Mouse (Mus musculus) forebrain, embryonic 10.5 days (tissue): ENCODE measurements around the gene Emp3. TPM values are rescaled to one million over a fixed set of nuclear protein-coding genes. Genes with fewer than 3 reads are reported as not detected.

Source experiments
- DNase-seq: peaks from one replicate; pipeline ENCODE4 v3.0.0-alpha.2; 2017; ENCODE audit warnings: low spot score; ENCODE audit errors: extremely low spot score
- H3K27ac ChIP-seq: fragments of 300-500 bp; sonication (generic); 2 replicates; pipeline ENCODE4 v1.5.1; 2016; ENCODE audit warnings: mild to moderate bottlenecking
- H3K27me3 ChIP-seq: fragments of 300-500 bp; sonication (generic); 2 replicates; pipeline ENCODE4 v1.6.1; 2016; ENCODE audit warnings: mild to moderate bottlenecking; ENCODE audit not compliant: poor library complexity, severe bottlenecking
- H3K36me3 ChIP-seq: fragments of 300-500 bp; sonication (generic); replicated peaks from 2 replicates; pipeline ENCODE4 v1.6.1; 2016; ENCODE audit warnings: mild to moderate bottlenecking, moderate library complexity
- H3K4me1 ChIP-seq: fragments of 300-500 bp; sonication (generic); 2 replicates; pipeline ENCODE4 v1.6.1; 2016
- H3K4me3 ChIP-seq: fragments of 300-500 bp; sonication (generic); 2 replicates; pipeline ENCODE4 v1.5.1; 2016; ENCODE audit warnings: mild to moderate bottlenecking, moderate library complexity
- H3K9me3 ChIP-seq: fragments of 300-500 bp; sonication (generic); 2 replicates; pipeline ENCODE4 v1.6.1; 2016; ENCODE audit warnings: mild to moderate bottlenecking, moderate library complexity
- WGBS: fragments of 180-500 bp; shearing (Covaris S2); methylation state at CpG from one replicate; pipeline ENCODE4 v1.1.7; 2016; 5-methylcytosine and 5-hydroxymethylcytosine counted together
- polyA plus RNA-seq: library from polyadenylated mRNA; unstranded; fragments of >200 nt; fragmentation: Nextera tagmentation; extraction: Ambion mirVana; gene quantifications from 2 replicates; pipeline ENCODE4 v1.2.1, GENCODE M21; 2016

Gene Emp3
- polyA plus RNA-seq, 1 experiment from 2014 or later = 9.7 TPM

- whole genome bisulfite sequencing = 2% methylated on average over 37 of the region's 37 CpGs
- Histone ChIP-seq H3K4me3 (peak overlapping the region; percentile 55), H3K27me3 (peaks cover 44% of the 10 kb centered on the region), H3K4me1 (peaks cover 42% of the 10 kb centered on the region), H3K9me3 (peaks cover 5% of the 10 kb centered on the region; the same call in 1 of the 2 replicates), H3K27ac (peak overlapping the region; percentile 88), H3K36me3 (no peaks in the 10 kb centered on the region; the same call in 1 of the 2 replicates)
- peak; percentile 90 for DNase-seq
These were observed 1.9 kb upstream of the Emp3 start for GRCm38 (mm10) chr7:45922928-45923761.

GRCm38 (mm10) chr7:45921950-45922600 is 871 bp upstream of the Emp3 start:
- 88% methylated on average over 12 of the region's 12 CpGs for WGBS
- peak overlapping the region; percentile 55; the same call in 1 of the 2 replicates for H3K4me3 ChIP-seq

DNA sequence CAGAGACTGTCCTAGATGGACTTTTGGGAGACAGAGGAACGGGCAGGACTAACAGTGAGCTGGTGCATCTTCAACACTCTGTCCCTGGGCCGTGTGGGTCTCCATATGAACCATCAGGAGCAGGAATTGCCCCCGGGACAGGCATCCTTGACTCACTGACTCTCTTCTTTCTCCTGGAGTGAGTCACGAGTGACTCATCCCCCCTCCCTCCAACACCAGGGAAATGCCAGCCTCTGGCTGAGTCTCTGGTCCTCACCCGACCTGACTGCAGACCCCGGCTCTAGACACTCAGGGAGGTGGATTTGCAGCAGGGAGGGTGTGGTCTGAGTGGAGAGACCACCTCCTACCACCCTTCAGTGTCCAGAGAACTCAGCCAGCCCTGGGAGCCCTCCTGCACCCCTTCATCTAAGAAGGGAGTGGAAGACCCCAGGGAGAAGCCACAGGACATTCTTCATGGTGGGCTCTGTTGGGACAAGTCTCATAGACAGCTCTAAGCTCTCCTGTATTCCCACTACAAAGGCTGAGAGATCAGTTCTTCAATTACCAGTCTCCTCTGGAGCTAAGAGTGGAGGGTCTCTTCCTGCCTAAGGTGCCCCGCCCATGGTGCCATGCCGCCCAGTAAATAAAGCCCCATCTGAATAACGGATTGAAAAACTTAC is 492 bp downstream of the Emp3 start:
- H3K36me3 ChIP-seq = no peaks in the 10 kb centered on the region
- H3K4me1 ChIP-seq = peaks cover 63% of the 10 kb centered on the region
- peaks cover 31% of the 10 kb centered on the region for H3K27me3 ChIP-seq
- H3K9me3 ChIP-seq = peaks cover 5% of the 10 kb centered on the region; the same call in 1 of the 2 replicates
- WGBS = 67% methylated on average over 9 of the region's 9 CpGs
- H3K4me3 ChIP-seq = peak overlapping the region; percentile 8; the same call in 1 of the 2 replicates
- no peak for DNase-seq
- H3K27ac ChIP-seq = peak overlapping the region; percentile 36; the same call in 1 of the 2 replicates

More at GRCm38 (mm10) chr7:45921950-45922600, 871 bp upstream of the Emp3 start:
- peaks cover 33% of the 10 kb centered on the region for H3K27me3 ChIP-seq
- H3K36me3 ChIP-seq = no peaks in the 10 kb centered on the region; the same call in 1 of the 2 replicates
- peaks cover 5% of the 10 kb centered on the region; the same call in 1 of the 2 replicates for H3K9me3 ChIP-seq
- peak overlapping the region; percentile 88 for H3K27ac ChIP-seq
- no peak for DNase-seq
- H3K4me1 ChIP-seq = peaks cover 50% of the 10 kb centered on the region

GRCm38 (mm10) chr7:45919761-45920160 is 1.4 kb downstream of the Emp3 start:
- no peak overlapping the region for H3K4me3 ChIP-seq
- no peak for DNase-seq
- H3K4me1 ChIP-seq = peaks cover 66% of the 10 kb centered on the region
- H3K27ac ChIP-seq = peak overlapping the region; percentile 36
- peaks cover 31% of the 10 kb centered on the region for H3K27me3 ChIP-seq
- H3K36me3 ChIP-seq = no peaks in the 10 kb centered on the region
- WGBS = 82% methylated on average over 4 of the region's 4 CpGs
- H3K9me3 ChIP-seq = no peaks in the 10 kb centered on the region

DNA sequence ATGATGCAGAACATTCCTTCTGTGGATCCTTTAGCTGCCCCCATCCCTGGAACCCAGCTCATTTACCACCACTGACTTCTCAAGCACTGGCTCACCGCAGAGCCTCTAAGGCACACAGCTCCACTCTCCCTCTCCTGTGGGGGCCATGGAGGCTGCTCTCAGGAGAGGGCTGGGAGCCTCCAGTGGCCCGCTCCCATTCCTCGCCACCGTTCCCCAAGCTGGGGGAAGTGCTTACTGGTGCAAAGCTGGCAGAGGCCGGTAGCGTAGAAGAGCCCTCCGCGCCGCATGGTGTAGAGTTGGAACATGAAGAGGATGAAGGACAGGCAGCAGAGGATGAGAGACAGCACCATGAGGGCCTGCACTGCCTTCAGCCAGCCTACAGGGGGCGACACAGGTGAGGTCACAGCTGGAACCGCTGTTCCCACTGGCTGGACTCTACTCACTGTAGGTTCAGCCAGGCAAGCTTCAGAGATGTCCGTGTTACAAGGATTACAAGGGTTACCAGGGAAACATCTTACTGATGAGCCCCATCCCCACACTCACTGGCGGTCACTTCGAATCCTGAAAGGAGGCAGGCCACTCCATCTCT is 2.0 kb downstream of the Emp3 start:
- Histone ChIP-seq H3K4me3 (no peak overlapping the region), H3K27me3 (peaks cover 30% of the 10 kb centered on the region), H3K9me3 (no peaks in the 10 kb centered on the region), H3K36me3 (no peaks in the 10 kb centered on the region), H3K27ac (no peak overlapping the region), H3K4me1 (peaks cover 61% of the 10 kb centered on the region)
- 57% methylated on average over 14 of the region's 14 CpGs for WGBS
- DNase-seq = no peak

DNA sequence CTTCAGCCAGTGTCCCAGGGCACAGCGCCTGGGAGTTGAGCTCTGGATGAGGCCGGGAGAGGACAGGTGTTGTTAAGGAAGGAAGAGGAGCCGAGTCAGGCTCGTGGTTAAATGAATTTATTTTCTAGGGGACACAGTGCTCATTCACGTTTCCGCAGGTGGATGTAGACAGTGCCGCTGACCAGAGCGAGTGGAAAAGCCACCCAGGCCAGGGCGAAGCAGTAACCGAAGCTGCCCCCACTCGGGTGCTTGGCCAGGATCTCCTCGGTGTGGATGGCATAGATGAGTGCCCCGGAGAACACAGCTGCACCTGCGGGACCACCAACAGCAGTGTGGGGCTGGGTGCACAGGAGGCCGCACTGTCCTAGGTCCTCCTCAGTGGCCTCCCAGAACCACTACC is 3.3 kb downstream of the Emp3 start:
- Histone ChIP-seq H3K27ac (peak overlapping the region; percentile 79), H3K36me3 (peaks cover 11% of the 10 kb centered on the region), H3K4me3 (no peak overlapping the region), H3K9me3 (no peaks in the 10 kb centered on the region), H3K4me1 (peaks cover 48% of the 10 kb centered on the region), H3K27me3 (peaks cover 25% of the 10 kb centered on the region)
- 93% methylated on average over 15 of the region's 15 CpGs for WGBS
- DNase-seq = no peak

DNA sequence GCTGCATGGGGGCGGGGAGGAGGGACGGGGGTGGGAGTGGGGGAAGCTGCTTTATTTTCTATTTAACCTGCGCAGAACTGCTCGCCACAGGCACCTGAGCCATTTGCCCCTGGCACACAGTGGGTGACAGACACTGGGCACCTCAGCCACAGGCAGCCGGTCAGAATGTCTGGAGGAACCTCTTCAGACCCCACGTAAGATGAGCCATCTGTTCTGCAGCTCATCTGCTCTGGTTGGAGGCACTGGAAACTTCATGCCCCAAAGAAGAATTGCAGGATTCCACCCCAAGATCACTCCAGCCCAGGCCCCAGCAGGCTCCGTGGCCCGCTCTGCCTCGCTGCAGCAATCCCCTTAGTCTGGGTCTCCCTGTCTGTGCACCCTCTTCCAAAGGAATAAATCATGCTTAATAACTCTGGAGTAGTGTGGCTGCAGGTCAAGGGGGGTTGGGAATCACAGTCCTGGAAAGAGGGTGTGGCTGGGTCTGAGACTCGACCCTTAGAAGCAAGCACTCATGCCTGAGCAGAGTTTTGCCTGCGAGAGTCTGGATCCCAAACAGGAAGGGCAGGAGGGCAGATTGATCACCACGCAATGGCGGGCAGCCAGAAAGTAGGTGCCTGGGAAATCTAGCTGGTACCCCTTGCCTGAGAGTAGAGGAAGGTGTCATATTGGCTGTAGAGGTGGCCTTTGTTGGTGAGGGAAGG is 4.0 kb downstream of the Emp3 start:
- WGBS = 48% methylated on average over 13 of the region's 13 CpGs
- peak overlapping the region; percentile 79 for H3K27ac ChIP-seq

DNA sequence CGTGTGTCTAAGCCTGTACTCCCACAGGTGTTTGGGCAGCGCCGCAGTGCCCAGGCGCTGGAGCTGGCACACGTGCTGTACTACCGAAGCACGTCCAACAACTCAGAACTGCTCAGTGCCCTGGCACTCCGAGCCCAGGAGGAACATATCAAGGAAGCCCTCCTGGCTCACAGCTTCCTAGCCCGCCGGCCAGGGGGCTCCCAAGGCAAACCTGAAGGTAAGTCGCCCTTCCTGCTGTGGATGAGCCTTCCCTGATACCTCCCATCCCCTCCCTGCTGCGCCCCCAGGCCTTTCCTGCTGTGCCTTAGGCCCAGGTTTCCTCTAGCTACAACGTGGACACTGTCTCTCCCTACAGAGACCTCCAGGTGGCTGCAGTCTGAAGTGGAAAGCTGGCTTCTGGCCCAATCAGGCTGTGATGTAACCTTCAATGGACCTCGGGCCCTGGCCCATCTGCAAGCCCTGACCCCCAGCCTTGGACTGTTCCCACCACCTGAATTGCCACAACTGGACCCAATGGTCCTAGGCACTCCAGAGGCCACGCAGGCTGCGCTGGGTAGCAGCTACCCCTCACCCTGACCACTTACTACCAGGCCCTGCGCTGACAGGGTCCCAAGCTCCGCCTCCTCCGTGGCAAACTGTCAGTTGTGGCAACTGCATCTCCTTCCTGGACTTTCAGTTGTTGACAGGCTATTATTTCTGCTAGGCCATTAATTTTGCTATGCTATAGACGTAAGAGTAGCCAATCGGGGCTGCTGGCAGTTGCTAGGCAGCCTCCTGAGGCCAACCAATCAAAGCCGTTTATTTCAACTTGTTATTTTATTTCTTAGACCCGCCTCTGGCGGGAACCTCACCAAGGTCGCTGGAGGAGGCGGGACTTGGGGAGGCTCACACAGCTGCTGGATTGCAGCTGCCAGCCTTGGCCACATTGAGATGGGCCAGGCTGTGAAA is 4.9 kb downstream of the Emp3 start:
- 39% methylated on average over 26 of the region's 26 CpGs for WGBS
- peak overlapping the region; percentile 43 for H3K4me3 ChIP-seq
- peak overlapping the region; percentile 79 for H3K27ac ChIP-seq
- H3K36me3 ChIP-seq = peaks cover 13% of the 10 kb centered on the region
- H3K9me3 ChIP-seq = no peaks in the 10 kb centered on the region
- H3K27me3 ChIP-seq = peaks cover 17% of the 10 kb centered on the region
- DNase-seq = peak; percentile 63
- peaks cover 36% of the 10 kb centered on the region for H3K4me1 ChIP-seq

More for the DNA sequence above, 4.0 kb downstream of the Emp3 start:
- Histone ChIP-seq H3K36me3 (peaks cover 12% of the 10 kb centered on the region), H3K4me3 (peak overlapping the region; percentile 43), H3K9me3 (no peaks in the 10 kb centered on the region), H3K4me1 (peaks cover 41% of the 10 kb centered on the region), H3K27me3 (peaks cover 23% of the 10 kb centered on the region)
- no peak for DNase-seq

DNA sequence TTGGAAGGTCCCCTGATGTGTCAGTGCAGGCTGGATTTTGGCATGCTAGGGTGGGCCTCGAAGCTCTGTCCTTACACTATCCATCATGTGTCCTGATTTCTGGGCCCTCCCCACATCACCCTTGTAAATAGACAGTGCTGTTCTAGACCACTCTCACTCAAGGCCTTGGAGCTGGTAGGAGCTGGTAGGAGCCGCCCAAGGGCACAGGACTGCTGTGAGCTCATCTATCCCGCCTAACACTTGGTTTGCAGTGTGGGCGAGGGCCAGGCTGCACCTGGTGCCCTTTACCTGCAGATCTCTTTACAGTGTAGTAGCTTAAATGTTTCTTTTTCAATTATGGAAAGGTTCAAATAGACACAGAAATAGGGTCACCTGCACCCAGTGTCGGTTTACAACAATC is 6.2 kb downstream of the Emp3 start:
- no peak for DNase-seq
- WGBS = 88% methylated on average over 5 of the region's 5 CpGs
- H3K4me1 ChIP-seq = peaks cover 25% of the 10 kb centered on the region
- H3K4me3 ChIP-seq = no peak overlapping the region
- no peak overlapping the region for H3K27ac ChIP-seq
- peaks cover under 1% of the 10 kb centered on the region for H3K9me3 ChIP-seq
- peaks cover 5% of the 10 kb centered on the region for H3K27me3 ChIP-seq
- H3K36me3 ChIP-seq = peaks cover 26% of the 10 kb centered on the region

DNA sequence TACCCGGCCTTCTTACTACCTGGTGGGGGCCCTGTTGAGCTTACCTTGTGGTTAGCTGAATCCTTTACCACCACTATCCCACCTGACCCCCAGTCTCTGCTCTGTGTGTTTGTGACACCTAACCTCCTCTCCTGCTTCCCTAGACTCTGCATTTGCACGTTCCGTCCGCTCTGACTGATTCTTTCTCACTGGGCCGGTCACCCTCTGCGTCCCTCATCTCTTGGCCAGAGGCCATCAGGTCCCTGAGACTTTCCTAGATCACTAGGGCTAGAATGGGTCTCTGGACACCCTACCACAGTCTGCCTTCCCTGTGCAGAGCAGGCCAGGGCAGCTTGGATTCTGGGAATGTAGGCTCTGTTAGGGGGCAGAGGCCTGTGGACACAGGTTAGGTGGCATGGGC is 7.1 kb downstream of the Emp3 start:
- no peak overlapping the region for H3K27ac ChIP-seq
- peaks cover 35% of the 10 kb centered on the region for H3K36me3 ChIP-seq
- H3K4me1 ChIP-seq = peaks cover 25% of the 10 kb centered on the region
- WGBS = 88% methylated on average over 6 of the region's 6 CpGs
- H3K9me3 ChIP-seq = peaks cover 7% of the 10 kb centered on the region
- no peaks in the 10 kb centered on the region for H3K27me3 ChIP-seq
- DNase-seq = no peak
- H3K4me3 ChIP-seq = no peak overlapping the region

DNA sequence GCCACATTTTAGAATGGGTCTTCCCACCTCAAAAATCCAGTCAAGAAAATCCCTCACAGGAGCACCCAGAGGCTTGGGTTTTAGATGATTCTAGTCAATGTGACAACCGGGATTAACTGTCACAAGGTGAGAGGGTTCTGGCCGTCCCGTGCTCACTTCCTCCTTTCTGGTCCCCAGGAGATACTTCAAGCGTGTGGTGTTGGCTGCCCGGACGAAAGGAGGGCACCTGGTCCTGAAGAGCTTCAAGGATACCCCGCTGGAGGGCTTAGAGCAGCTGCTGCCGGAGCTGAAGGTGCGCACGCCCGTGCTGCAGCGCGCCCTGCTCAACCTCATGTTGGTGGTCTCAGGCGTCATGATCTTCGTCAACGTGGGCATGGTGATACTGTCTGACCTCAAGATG is 12.1 kb downstream of the Emp3 start:
- Histone ChIP-seq H3K27ac (no peak overlapping the region), H3K27me3 (no peaks in the 10 kb centered on the region), H3K36me3 (peaks cover 49% of the 10 kb centered on the region), H3K4me3 (no peak overlapping the region), H3K4me1 (no peaks in the 10 kb centered on the region), H3K9me3 (peaks cover 7% of the 10 kb centered on the region)
- DNase-seq = no peak
- WGBS = 97% methylated on average over 16 of the region's 16 CpGs
